Mouse (Mus musculus) left cerebral cortex, postnatal 10 days (tissue): ENCODE measurements at regions not wholly inside any gene's neighbourhood (a gene's known extent, or its start where the extent isn't known, plus 50 kb on each side); places are given as distances from the start of the nearest gene placed in this dataset.

ENCODE experiments used
- DNase-seq, 2 experiments: peaks; one replicate each; pipeline ENCODE4 v3.0.0; 2021 to 2022; ENCODE audit warnings: low spot score in 2 of 2, mixed read lengths in 1 of 2; ENCODE audit errors: extremely low spot score in 1 of 2
- intact Hi-C: fragments of 180-260 bp; cut with DNase I; formaldehyde crosslinking; loops from one replicate; pipeline ENCODE4 v1.15.1; 2025

DNA sequence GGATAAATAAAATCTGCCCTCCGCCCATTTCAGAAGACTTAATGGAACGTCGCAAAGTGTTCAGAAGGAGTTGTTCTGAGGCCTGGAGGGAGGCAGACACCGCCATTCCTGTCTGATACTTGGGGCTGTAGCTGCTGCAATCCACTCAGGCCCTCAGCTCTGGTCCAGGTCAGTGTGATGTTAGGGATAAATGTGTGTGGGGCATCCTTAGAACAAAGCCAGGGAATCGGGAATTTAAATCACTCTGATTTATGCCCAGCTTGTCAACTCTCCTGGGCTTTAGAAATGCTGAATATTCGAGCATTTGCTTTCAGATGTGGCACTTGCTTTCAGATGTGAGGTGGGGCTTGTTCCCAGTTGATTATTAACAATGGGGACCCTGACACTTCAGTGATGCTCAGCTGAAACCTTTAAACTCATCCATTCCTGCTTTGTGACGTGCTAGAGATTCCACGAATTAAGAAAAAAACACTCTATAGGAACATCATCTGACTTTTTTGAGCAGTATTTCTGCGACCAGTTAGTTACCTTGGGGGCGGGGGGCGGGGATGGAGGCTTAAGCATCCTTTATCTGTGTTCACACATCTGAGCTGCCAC lies 122.1 kb upstream of the Npvf start:
- no peak for DNase-seq
- intact Hi-C loops: no loop called here

DNA sequence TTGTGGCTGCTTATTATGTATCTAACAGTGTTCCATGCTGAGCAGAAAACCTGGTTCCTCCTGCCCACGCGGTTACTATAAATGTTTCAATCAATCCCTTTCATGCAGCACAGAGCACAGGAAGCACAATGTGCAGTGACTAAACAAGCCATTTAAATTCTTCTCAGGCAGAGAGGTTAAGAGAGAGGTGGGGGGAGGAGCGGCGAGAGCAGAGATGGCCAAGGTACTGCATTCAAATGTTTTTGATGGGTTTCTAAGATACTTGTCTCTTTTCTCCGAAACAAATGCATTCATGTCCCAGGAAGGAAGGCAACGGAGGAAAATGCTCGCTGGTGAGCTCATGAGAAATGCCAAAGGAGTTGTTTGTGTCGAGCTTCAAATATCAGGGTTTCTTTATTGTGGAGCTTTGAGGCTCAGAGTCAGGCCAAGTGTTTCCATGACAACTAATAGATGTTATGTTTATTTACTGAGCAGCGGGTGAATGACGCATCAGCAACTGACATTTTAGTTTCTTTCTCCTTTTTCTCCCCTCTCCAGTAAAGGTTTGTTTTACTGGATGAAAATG lies 122.8 kb upstream of the Npvf start:
- peak; percentile 62 to 70 for DNase-seq
- intact Hi-C loops: no loop called here

DNA sequence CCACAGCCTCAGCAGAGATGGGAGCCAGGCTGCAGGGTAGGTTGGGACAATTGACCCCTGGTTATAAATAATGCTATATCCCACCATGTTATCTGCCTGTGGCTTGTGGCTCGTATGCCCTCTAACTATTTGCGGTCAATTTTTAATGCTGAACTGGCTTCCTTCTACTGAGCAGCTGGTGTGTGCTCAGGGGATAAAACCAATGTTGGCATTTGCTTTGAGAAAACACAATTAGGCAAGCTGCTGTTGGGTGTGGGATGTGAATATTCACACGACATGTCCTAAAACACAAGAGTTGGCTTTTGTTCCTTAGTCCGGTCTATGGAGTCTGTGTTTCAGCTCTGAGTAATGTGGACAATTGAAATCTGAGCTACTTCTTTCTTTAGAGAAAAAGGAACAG lies 123.6 kb upstream of the Npvf start:
- intact Hi-C loops: no loop called here
- DNase-seq: no peak

DNA sequence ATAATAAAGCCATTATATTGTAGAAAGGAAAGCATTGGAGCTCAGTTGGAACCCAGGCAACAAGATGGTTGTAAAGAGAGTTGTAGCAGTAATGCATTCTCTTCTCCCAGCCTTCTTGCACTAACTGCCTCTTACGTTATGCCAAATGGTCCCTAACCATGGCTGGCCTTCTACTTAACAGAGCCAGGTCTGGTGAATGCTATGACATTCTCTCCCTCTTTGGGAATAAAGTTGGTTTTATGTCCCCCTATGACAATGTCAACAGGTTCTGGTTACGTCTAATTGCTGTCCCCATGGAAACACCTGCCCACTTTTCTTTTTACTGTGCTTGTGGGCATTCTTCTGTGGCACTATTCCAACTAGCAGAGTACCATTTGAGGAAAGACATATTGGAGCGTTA lies 126.4 kb upstream of the Npvf start:
- no peak for DNase-seq
- intact Hi-C loops: no loop called here

DNA sequence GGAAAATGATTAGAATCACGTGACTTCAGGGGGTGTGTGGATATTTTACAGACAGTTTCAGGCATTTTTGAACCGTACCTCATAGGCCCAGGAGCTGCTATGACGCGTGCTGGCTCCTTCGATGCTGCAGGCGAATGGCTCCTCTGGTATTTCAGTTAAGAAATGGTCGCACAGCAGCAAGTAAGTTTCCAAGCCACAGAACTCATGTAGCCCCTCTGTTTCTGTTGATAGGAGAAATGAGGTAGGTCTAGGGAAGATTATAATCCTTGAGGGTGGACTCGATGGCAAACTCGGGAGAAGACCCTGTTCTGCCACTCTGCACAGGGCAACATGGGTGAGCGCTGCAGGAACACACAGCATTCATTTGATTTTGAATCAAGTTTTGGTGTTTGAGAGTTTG lies 127.0 kb upstream of the Npvf start:
- intact Hi-C loops: no loop called here
- no peak for DNase-seq

DNA sequence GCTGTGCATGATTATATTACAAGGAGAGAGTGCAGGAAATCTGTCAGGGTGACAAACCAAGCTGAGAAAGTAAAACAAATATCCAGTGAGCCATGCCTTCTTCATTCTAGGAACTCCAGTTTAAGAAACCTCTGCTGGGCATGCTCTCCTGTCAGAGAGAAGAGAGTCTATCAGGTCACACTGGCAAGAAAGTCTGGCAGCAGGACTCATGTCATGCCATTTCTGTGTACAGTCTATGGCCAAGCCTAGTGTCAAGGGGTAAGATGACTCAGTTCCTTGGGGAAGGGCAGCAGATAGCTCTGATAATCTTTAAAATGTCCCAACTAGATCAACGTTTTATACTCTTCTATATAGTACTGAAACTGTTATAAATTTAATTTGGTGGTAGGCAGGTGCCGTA lies 128.0 kb upstream of the Npvf start:
- DNase-seq: no peak

DNA sequence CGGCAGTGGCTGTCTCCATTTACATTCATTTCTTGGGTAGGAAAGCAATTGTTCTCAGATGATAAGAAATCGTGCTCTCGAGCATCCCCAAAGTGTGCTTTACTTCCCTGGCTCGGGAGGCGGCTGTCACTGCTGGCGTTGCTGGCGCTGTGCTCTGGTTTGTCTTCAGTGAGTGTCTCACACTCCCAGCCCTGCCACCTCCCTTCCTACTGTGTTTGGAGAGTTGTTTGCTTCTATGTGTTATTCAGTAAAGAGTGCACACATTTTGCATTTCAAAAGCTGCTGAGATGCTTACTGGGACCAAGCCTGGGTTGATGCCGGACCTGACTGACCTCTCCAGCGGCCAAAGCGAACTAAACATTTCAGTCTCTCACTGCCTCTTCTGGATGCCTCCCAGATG lies 129.3 kb upstream of the Npvf start:
- intact Hi-C loops: no loop called here

More for the DNA sequence above, 128.0 kb upstream of the Npvf start:
- intact Hi-C loops: no loop called here

DNA sequence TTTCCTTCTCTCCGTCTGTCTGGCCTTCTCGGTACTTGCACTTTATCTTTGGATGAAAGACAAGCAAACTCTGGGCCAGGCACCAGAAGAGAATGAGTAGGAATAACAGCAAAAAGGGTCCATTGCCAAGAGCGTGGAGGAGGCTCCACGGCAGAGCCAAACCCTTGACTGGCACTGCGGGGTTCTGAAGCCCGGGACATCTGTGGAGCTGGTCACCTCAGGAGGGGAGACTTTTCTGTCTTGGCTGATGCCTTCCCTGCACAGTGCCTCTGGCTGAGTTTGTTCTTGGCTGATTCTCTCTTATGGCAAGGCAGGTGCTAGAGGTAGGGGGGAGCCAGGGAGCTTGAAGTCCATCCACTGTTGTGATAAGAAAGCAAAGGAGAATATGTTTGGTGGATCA lies 130.1 kb upstream of the Npvf start:
- DNase-seq: no peak
- intact Hi-C loops: no loop called here

More for the DNA sequence above, 129.3 kb upstream of the Npvf start:
- no peak for DNase-seq

DNA sequence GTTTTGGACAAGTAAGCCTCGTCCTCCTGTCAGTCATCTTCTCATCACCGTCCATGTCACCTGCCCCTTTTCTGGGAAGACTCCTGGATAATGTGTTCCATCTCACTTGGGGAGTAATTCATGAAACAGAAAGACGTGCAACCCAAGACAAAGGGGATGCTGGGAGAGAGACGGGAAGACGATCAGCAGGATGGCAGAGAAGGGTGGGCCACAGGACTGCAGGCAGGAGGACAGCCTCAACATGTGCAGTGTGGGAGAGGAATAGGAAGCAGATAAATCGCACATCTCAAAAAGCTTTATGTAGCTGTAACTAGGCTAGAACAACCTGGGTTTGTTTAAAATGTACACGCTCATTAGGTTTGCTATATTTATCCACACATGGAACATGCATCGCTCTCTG lies 133.4 kb upstream of the Npvf start:
- no peak for DNase-seq
- intact Hi-C loops: no loop called here

DNA sequence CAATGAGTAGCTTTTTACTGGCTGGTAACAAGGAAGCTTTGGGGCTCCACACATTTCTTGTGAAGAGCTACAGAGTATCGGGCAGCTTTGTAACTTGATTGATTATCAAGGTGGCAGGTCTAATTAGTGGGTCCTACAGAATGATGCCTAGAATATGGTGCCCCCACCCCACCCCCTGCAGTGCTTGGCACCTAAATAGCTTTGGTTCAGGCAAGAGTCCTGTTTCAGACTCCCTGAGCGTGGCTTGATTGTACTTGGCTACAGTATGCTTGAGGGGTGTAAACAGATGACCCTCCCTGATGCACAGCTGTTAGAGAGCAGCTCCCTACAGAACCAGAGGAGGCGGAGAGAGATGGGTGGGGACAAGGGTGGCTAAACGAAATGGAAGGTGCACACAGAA lies 145.7 kb upstream of the Npvf start:
- intact Hi-C loops: no loop called here
- DNase-seq: no peak

DNA sequence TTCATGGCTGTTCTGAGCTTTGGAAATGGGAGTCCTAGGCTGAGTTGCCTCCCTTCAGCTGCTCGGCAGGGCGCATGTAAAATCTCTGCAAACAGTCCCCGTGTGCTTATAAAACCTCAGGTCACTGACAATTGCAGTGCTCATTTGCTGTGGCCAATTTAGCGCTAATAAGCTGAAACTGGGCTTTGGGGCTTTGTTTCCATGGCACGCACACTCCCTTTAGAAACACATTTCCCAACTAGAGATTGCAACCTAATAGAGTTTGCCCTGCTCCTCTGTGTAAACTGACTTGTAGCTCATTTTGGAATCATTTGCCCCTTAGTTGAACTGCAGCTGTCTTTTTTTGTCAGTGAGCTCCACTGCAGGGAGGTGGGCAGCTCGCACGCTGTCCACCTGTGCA lies 148.7 kb upstream of the Npvf start:
- DNase-seq: no peak
- intact Hi-C loops: no loop called here

DNA sequence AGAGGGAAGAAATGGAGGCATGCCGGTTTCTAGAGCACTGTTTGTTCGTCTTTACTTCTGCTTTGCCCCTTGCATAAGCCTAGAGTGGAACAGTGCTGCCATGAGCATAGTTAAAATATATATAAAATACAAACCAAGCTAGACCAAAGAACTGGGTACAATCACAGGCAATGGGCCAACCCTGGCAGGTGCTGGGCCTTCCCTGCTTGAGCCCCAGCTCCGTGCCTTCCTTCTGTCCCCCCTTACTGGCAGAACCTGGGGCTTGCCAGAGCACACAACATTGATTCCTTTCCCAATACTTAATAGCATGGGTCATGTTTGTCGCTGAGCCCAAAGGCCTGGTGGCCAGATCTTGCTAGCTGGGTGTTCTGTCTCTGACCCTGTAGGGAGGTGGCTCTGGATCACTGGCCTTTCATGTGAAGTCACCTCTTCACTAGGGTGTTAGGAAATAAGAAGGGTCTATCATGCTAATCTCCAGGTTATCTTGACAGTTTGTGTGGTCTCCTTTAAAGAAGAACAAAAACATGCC lies 150.3 kb upstream of the Npvf start:
- intact Hi-C loops: no loop called here
- DNase-seq: no peak

DNA sequence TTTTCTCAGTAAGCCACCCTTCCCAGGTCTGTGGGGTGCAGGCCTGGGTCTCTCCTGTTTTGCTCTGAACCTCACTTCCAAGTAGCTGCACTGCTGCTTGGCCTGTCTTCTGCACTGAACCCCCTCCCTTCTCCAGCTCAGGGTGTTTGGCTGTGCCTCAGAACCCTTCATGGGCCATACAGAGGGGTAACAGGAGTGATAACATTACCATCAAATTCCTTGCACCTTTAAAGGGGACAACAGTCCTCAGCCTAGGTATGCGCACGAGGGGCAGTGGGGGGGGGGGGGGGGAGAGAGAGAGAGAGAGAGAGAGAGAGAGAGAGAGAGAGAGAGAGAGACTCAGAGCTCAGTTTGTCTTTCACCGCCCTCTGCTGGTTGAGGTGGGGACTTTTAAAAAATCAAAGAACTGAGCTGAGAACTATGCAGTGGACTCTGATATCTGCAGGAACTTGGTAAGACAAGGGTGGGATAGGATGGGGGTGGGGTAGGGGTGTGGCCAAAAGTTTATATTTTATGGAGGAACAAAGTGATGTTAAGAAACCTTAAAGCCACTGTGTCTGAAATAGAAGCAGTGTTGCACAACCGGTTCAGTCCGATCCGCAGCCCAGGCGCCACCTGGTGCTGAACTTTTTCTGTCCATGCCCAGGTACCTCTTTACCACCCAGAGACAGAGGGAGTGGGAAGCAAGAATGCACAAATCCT lies 152.3 kb upstream of the Npvf start:
- peak; percentile 62 for DNase-seq
- intact Hi-C loops: loop anchor here (1.0 to 2.0 kb wide), 2 partner anchors 127 to 362 kb away; no protein-coding TSS in a partner anchor

DNA sequence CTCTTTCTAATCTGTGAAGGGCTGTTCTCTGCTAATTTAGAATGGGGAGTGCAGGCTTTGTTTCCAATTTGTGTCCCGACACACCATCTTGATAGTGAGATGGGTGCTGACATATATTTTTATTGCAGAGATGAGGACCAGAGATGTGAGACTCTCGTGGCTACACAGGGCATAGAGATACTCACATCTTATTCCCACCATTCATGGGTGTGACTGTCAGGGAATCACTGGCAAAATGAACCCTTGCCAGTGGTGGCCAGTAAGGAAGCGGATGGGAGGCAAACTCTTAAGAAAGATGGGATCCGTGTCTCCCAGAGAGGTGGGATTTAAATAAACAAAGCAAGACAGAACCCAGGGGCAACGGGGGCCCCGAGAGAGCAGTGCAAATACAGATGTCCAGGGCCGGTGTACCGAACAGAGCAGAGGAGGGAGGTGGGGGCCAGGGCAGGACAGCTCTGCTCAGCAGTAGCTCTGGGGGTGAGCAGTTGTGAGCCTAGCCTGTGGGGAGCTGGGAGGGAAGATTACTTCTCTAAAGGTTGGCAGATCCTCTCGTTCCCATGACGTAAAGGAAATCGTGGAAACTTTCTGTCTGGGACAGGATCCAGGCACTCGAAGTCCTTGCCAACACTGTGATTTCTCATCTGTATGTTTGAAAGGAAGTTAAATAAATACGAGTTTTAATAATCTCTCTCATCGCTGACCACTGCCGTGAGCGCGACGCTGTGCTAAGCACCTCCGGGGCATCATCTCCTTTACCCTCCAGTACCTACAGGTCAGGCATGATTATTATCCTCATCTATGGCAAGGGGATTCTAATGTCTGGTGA lies 153.2 kb upstream of the Npvf start:
- peak in 1 of 2 experiments; percentile 38 for DNase-seq
- intact Hi-C loops: loop anchor here (1.0 to 2.0 kb wide), 2 partner anchors 130 to 361 kb away; no protein-coding TSS in a partner anchor

DNA sequence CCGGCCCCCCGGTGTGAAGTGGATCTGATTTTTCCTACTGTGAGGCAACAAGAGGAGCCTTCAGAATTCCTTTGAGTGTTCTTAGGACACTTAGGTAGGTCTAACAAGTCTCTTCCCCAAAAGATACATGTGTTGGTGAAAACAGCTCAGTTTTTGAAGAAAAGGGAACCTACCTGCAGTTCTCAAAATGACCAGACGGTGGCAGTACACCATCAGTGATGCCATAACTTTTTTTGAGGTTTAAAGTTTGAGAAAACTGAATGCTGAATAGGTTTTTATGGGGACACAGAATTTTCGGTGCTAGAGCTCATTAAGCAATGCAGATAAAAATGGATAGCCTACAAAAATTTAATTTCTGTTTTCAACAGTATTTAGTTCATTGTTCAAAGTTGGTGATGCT lies 153.9 kb upstream of the Npvf start:
- DNase-seq: peak; percentile 74 to 79
- intact Hi-C loops: loop anchor here (1.0 kb wide), 1 partner anchor 129 kb away; no protein-coding TSS in a partner anchor

DNA sequence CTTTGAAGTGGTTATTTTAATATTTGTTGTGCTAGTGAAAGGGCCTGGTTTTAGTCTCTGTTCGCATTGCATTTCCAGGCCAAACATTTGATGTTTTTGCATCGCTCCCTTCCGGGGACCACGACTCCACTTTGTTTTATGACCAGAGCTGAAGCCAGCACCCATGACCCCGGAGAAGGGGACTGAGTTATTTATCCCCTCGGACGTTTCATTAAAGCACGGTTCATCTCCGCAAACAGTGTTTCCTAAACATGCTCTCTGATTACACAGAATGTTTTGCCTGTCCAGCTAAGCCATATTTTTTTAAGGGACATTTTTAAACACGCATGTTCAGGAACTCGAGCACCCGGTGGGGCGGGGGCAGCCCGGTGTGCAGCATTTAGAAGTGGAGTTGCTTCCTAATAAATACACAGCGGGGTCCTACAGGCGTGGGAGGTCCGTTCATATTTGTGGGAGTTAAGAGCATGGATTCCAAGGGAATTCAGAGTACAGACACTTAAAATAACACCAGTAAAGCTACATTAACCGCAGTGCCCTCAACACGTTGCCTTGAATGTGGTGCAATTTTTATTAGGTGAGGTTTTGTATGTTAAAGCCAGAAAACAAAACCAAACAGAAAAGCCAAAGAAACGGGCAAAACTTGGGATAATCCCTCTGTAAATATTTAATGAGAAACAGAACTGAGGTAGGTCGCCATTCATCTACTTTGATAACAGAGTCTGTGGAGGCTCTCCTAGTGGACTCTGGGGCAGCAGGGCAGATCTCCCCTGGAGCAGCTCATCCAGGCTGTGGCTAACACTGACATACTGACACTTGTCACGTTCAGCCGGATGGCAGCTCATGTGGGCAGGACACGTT lies 154.8 kb upstream of the Npvf start:
- intact Hi-C loops: loop anchor here (1.0 kb wide), 1 partner anchor 128 kb away; no protein-coding TSS in a partner anchor
- DNase-seq: no peak

DNA sequence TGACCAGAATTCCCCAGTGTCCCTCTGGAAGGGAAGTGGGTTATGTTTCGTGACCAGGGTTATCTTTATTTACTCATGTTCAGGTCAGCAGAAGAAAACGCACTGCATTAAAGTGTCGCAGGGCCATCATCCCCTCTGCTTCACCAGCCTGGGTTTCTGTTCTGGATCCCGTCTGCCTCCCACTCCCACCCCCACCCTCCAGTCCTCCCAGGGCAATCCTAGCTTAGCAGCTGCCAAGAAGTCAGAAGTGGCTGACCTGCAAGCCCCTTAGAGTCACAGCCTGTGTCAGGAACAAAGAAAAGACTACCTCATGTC lies 155.4 kb upstream of the Npvf start:
- DNase-seq: no peak
- intact Hi-C loops: no loop called here

DNA sequence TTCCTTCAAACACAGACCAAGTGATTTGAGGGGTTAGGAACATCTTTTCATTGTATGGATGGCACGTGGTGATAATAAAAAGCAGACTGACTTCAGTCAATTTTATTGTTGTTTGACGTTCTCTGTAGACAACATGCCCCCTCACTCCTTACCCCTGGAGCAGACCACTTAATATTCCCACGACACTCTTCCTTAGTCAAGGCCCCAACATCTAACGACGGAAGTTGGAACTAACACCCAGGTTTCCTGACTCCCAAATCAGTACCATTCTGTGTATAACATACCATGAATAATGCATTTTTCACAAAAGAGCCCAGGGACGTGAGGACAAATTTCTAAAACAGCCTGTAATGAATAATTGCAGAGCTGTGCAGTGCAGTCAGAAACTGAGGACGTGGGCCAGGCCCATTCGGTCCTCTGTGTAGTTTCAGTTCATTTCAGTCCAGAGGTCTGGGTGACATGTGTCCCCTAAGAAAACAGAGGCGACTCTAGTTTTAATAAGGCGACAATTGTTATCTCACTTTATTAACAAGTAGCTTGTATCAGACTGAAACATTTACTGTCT lies 160.8 kb upstream of the Npvf start:
- DNase-seq: no peak
- intact Hi-C loops: loop anchor here (10.0 kb wide), 1 partner anchor 1410 kb away; the partner anchor contains the start of gene Hoxa7
